Mouse (Mus musculus): ENCODE data around the gene Eef2k. TPM values are rescaled to one million over a fixed set of nuclear protein-coding genes. Genes with fewer than 3 reads are reported as not detected.

Eef2k gene
- 10 to 100 TPM; 50.7 to 53.5 TPM for total RNA-seq (2023)

DNA sequence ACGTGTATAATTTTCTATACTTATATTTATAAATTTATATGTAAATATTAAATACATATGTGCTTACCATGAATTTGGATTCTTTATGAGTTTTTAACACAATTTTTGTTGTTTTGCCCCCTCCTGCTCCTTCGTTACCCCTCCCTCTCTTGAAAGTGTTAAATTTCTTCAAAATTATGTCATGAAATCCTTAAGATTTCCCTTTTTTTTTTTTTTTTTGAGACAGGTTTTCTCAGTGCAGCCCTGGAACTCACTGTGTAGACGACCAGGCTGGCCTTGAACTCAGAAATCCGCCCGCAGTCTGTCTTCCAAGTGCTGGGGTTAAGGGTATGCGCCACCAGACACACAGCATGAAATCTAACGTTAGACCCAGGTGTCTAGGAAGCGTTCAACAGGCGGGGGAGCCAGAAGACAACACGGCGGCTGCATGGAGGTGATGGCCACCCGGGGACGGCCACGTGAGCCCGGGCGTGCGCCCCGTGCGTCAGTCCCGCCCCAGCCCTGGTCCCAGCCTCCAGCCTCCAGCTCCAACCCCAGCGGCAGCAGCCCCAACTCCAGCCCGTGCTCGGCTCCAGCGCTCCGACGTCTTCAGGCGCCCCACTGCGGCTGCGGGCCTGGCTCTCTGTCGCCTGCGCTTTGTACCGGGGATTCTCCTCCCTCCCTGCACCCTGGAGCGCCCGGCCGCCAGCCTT is at the start of gene Eef2k:
Gene Eef2k, plus strand, starts transcription at position 487 of the 692 bp plus-strand sequence.

DNA sequence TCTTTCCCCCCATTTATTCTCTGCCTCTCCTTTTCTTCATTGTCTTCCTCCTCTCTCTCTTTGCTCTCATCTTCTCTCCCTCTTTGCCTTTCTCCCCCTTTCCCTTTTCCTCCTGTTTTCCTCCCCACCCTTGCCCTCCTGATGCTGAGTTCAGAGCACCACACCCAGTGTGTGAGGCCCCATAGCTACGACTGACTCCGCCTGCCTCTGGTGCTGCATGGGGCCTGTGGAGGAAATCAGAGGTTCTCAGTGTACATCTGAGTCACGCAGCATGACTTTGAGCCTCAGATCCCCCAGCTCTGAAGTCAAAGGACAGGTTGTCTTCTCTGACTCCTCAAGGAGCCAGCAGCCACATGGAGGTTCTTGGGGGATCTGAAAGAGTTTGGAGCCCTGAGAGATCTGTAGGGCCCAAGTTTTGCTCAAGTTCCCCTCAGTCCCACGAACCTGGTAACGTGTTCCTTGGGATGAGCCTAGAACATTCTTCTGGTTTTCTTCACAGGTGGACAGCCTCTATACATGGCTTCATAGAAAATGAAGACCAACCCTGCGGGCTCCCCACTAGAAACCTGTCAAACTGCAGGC is 30.7 kb upstream of the Eef2k start, which contains the start of gene Gm5737:
Gene Gm5737, plus strand, starts transcription at position 532 of the 582 bp plus-strand sequence.

DNA sequence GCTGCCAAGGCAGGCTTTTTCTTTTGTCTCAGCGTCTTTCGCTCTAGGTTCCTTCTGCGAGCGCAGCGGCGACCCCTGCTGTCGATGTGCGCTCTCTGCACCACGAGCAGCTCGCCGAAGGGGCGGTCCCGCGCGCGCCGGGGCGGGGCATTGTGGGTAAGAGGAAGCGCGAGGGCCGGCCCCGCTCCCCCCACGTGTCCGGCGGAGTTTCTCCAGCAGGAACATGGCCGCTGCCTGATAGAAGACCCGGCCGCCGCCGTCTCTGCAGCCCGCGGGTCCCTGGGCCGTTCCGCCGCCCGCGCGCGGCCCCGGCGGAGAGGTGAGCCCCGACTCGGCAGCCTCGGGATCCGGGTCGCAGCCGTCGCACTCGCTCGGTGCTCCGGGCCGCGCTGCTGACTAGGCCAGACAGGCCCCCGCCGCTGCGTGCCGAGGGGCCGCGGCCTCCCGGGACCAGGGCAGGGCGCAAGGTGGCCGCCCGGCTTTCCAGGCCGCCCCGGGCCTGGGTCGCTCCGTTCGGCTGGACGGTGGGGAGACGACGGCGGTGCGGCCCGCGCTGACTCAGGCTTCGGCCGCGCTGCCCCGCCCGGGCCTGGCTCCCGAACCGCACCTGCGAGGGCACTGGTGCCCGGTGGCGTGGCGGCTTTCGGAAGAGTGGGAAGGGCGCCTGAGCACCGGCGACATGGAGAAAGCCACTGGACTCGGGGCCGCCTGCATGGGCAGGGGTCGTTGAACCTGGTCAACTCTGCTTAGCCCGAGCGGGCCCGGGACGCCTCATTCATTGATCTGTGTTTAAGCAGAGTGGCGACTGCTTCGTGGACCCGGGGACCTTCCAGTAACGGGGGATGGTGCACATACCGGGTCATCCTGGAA is 75.2 kb downstream of the Eef2k start, which contains the start of gene Polr3e:
Gene Polr3e, plus strand, starts transcription at position 153 of the 870 bp plus-strand sequence.

Other genes starting within 250 kb of the Eef2k start
- gene Uqcrc2, start 207.7 kb upstream of the Eef2k start, total RNA-seq (2023), result 10 to 100 TPM; 64.0 to 73.7 TPM
- gene Pdzd9, start 172.5 kb upstream of the Eef2k start, total RNA-seq (2023), result not detected
- 10 to 100 TPM in 1 of 2 experiments, 1 to 10 TPM in 1; 5.9 to 10.4 TPM for gene Mosmo, start 165.2 kb upstream of the Eef2k start, total RNA-seq (2023)
- not detected for gene Vwa3a, start 103.5 kb upstream of the Eef2k start, total RNA-seq (2023)
- gene Gm5737, start 30.5 kb upstream of the Eef2k start, total RNA-seq (2023), result not detected
- 1 to 10 TPM; 6.8 to 8.6 TPM for gene Polr3e, start 74.9 kb downstream of the Eef2k start, total RNA-seq (2023)
- 10 to 100 TPM in 1 of 2 experiments, 1 to 10 TPM in 1; 6.7 to 10.8 TPM for gene Cdr2, start 139.5 kb downstream of the Eef2k start, total RNA-seq (2023)
- 1 to 10 TPM in 1 of 2 experiments, not detected in 1; 1.5 TPM for gene Mfsd13b, start 139.7 kb downstream of the Eef2k start, total RNA-seq (2023)
- gene Mettl9, start 191.6 kb downstream of the Eef2k start, total RNA-seq (2023), result 100 to 1,000 TPM; 181 to 196 TPM
- gene Igsf6, start 231.7 kb downstream of the Eef2k start, total RNA-seq (2023), result 100 to 1,000 TPM; 319 to 329 TPM
- under 1 TPM; 0.44 to 0.64 TPM for gene Otoa, start 238.8 kb downstream of the Eef2k start, total RNA-seq (2023)

Data from neutrophil, adult 83 days (primary cell).